Mouse (Mus musculus) bone marrow macrophage, adult 2 months (primary cell): ENCODE results near the gene Fars2.

Source experiments
- CTCF ChIP-seq: IDR thresholded peaks from 2 replicates; pipeline ENCODE4 v1.5.1; 2012; ENCODE audit warnings: low read depth, mild to moderate bottlenecking, low read length, moderate library complexity
- POLR2A ChIP-seq: IDR thresholded peaks from 2 replicates; pipeline ENCODE4 v1.6.1; 2012; ENCODE audit warnings: mild to moderate bottlenecking, low read depth, low read length, borderline replicate concordance

GRCm38 (mm10) chr13:36366304-36366703 is 249.1 kb downstream of the Fars2 start:
- no peak for TF ChIP-seq POLR2A
- no peak for TF ChIP-seq CTCF
